Mouse (Mus musculus): ENCODE results near the gene Cela3b. TPM values are rescaled to one million over a fixed set of nuclear protein-coding genes. Genes with fewer than 3 reads are reported as not detected.
A peak's percentile ranks its signal among the peaks of the same experiment; 100 is the strongest.

Gene Cela3b
- polyA plus RNA-seq, 1 experiment, result not detected

DNA sequence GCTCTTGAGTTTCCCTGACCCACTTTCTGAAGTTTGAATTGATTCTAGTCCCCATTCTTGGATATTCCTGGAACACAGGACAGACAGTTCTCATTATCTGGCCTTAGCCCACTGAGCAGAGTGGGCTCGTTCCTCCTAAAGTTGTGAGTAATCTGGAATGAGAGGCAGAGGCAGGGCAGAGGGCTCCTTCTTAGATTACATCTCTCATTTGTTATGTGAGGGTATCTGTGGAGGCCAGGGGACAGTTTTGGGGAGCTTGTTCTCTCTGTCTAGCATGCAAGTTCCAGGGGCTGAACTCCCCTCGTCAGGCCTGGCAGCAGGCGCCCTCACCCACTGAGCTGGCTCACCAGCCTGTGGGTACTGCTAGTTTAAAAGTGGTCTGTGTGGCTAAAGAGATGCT lies 51.3 kb downstream of the Cela3b start:
- Histone ChIP-seq H3K27ac (ENCODE audit: insufficient read depth, low read length) (no peak overlapping the region), H3K4me1 (ENCODE audit: control insufficient read depth, insufficient read depth, low read length) (no peaks in the 10 kb centered on the region; the same call in 1 of the 2 replicates), H3K4me3 (ENCODE audit: insufficient read depth, low read length) (no peak overlapping the region)
- TF ChIP-seq CTCF (IDR thresholded peaks at IDR 0.05; ENCODE audit: borderline replicate concordance, insufficient read depth, low read length), result no peak
- TF ChIP-seq POLR2A (IDR thresholded peaks at IDR 0.05; ENCODE audit: low read depth, low read length), result no peak

- H3K4me1 ChIP-seq (ENCODE audit: control insufficient read depth, insufficient read depth, low read length), result no peaks in the 10 kb centered on the region; the same call in 1 of the 2 replicates
- H3K4me3 ChIP-seq (ENCODE audit: insufficient read depth, low read length), result no peak overlapping the region
- TF ChIP-seq POLR2A (IDR thresholded peaks at IDR 0.05; ENCODE audit: low read depth, low read length), result no peak
- TF ChIP-seq CTCF (IDR thresholded peaks at IDR 0.05; ENCODE audit: borderline replicate concordance, insufficient read depth, low read length), result no peak
- no peak overlapping the region for H3K27ac ChIP-seq (ENCODE audit: insufficient read depth, low read length)
Observed at GRCm38 (mm10) chr4:137377526-137378304, 52.6 kb downstream of the Cela3b start.

GRCm38 (mm10) chr4:137376778-137377177 lies 53.6 kb downstream of the Cela3b start:
- TF ChIP-seq POLR2A (IDR thresholded peaks at IDR 0.05; ENCODE audit: low read depth, low read length), result no peak
- TF ChIP-seq CTCF (IDR thresholded peaks at IDR 0.05; ENCODE audit: borderline replicate concordance, insufficient read depth, low read length), result no peak
- 0 out of 2 replicates have a peak overlapping the region, but pooled peaks have one; percentile 29 for H3K27ac ChIP-seq (ENCODE audit: insufficient read depth, low read length)
- no peak overlapping the region for H3K4me3 ChIP-seq (ENCODE audit: insufficient read depth, low read length)
- H3K4me1 ChIP-seq (ENCODE audit: control insufficient read depth, insufficient read depth, low read length), result no peaks in the 10 kb centered on the region; the same call in 1 of the 2 replicates

DNA sequence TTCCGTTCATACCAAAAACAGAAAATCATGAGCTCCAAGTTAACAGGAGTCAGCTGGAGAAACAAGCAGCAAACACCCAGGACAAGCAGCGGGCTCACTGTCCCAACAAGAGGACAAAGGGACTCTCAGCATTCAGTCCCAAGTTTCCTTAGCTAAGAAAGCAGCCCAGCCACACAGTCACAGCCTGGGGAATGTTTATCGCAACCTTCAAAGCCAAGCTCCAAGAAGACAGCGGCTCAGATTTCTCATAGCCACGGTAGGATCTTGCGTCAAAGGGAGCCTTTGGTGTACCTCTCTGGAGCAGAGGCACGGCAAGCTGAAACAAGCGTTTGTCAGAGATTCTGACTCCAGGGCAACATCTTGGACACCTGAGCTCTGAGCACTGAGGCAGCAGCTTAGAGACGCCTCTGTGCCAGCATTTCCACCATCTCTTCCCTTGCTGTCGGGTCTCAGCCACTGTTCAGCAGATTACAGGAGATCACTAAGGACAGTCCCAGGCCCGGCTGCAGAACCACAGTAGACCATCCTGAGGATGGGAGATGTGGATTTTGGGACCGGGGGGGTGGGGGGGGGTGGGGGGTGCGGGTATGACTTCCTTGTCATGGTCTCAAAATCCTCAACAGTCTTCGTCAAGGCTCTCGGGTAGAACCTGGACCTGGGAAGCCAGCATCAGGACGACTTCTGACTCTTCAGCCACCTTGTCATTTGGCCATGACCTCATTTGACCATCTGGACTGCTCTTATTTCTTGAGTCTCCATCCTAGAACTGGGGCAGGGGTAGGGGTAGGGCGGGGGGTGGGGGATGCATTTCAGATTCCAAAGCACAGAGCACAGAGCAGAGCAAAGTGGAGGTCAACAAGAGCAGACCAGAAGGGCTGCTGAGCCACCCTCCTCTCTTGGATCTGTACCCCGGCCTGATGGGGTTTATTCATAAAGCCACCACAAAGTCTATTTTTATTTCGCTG lies 54.7 kb downstream of the Cela3b start:
- H3K4me3 ChIP-seq (ENCODE audit: insufficient read depth, low read length), result no peak overlapping the region

DNA sequence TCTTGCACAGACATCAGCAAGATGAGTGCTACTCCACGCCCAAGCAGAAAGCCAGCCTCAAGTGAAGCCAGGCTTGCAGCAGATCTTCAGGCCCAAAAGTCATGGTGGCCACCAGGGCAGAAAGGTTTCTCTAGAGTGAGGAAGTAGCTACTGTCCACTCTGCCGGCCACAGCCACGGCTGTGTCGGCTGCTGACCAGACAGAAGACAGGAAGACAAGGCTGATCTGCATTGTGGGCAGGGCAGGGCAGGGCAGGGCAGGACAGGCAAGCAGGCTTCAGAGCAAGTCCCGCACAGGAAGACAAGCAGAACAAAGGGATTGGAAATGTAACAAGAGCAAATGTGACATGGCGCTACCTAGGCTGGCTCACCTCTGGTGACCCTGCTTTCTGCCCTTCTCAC lies 56.6 kb downstream of the Cela3b start:
- no peak for TF ChIP-seq CTCF (IDR thresholded peaks at IDR 0.05; ENCODE audit: borderline replicate concordance, insufficient read depth, low read length)
- TF ChIP-seq POLR2A (IDR thresholded peaks at IDR 0.05; ENCODE audit: low read depth, low read length), result no peak
- Histone ChIP-seq H3K4me1 (ENCODE audit: control insufficient read depth, insufficient read depth, low read length) (peaks cover 2% of the 10 kb centered on the region; the same call in 1 of the 2 replicates), H3K4me3 (ENCODE audit: insufficient read depth, low read length) (no peak overlapping the region), H3K27ac (ENCODE audit: insufficient read depth, low read length) (no peak overlapping the region)

More for the DNA sequence above, 54.7 kb downstream of the Cela3b start:
- Histone ChIP-seq H3K4me1 (ENCODE audit: control insufficient read depth, insufficient read depth, low read length) (no peaks in the 10 kb centered on the region; the same call in 1 of the 2 replicates), H3K27ac (ENCODE audit: insufficient read depth, low read length) (peak overlapping the region; percentile 29; the same call in 1 of the 2 replicates)
- no peak for TF ChIP-seq CTCF (IDR thresholded peaks at IDR 0.05; ENCODE audit: borderline replicate concordance, insufficient read depth, low read length)
- TF ChIP-seq POLR2A (IDR thresholded peaks at IDR 0.05; ENCODE audit: low read depth, low read length), result no peak

- Histone ChIP-seq H3K4me3 (ENCODE audit: insufficient read depth, low read length) (no peak overlapping the region), H3K4me1 (ENCODE audit: control insufficient read depth, insufficient read depth, low read length) (peaks cover 10% of the 10 kb centered on the region), H3K27ac (ENCODE audit: insufficient read depth, low read length) (no peak overlapping the region)
- TF ChIP-seq CTCF (IDR thresholded peaks at IDR 0.05; ENCODE audit: borderline replicate concordance, insufficient read depth, low read length) (no peak), POLR2A (IDR thresholded peaks at IDR 0.05; ENCODE audit: low read depth, low read length) (no peak)
Observed at GRCm38 (mm10) chr4:137371596-137372523, 58.5 kb downstream of the Cela3b start.

Other genes starting within 250 kb of the Cela3b start
- 2.2 and 4.7 TPM in 2 replicates for gene Wnt4, start 153.1 kb downstream of the Cela3b start, polyA plus RNA-seq (2011; ENCODE audit: insufficient read length, low read depth, missing spikeins)
- gene Cdc42, start 72.8 kb downstream of the Cela3b start, polyA plus RNA-seq (2011; ENCODE audit: insufficient read length, low read depth, missing spikeins), result 576 and 580 TPM in 2 replicates
- not detected in 2 replicates for gene Cela3a, start 20.7 kb downstream of the Cela3b start, polyA plus RNA-seq (2011; ENCODE audit: insufficient read length, low read depth, missing spikeins)
- not detected in 2 replicates for gene 1700013G24Rik, start 22.7 kb upstream of the Cela3b start, polyA plus RNA-seq (2011; ENCODE audit: insufficient read length, low read depth, missing spikeins)
- 271 and 368 TPM in 2 replicates for gene Hspg2, start 38.2 kb upstream of the Cela3b start, polyA plus RNA-seq (2011; ENCODE audit: insufficient read length, low read depth, missing spikeins)
- gene Ldlrad2, start 144.0 kb upstream of the Cela3b start, polyA plus RNA-seq (2011; ENCODE audit: insufficient read length, low read depth, missing spikeins), result not detected in 2 replicates
- gene Usp48, start 163.2 kb upstream of the Cela3b start, polyA plus RNA-seq (2011; ENCODE audit: insufficient read length, low read depth, missing spikeins), result 88.4 and 109 TPM in 2 replicates
- 6.8 and 6.9 TPM in 2 replicates for gene Rap1gap, start 234.2 kb upstream of the Cela3b start, polyA plus RNA-seq (2011; ENCODE audit: insufficient read length, low read depth, missing spikeins)